Mouse (Mus musculus): ENCODE data around the gene Cyp8b1. TPM values are rescaled to one million over a fixed set of nuclear protein-coding genes. Genes with fewer than 3 reads are reported as not detected.

The Cyp8b1 gene
- polyA plus RNA-seq (2012; rRNA removed), result 0.67 and 0.74 TPM in 2 replicates
- polyA plus RNA-seq (2014; fragmentation: Nextera tagmentation; extraction: Ambion mirVana), result 1.5 and 1.8 TPM in 2 replicates

DNA sequence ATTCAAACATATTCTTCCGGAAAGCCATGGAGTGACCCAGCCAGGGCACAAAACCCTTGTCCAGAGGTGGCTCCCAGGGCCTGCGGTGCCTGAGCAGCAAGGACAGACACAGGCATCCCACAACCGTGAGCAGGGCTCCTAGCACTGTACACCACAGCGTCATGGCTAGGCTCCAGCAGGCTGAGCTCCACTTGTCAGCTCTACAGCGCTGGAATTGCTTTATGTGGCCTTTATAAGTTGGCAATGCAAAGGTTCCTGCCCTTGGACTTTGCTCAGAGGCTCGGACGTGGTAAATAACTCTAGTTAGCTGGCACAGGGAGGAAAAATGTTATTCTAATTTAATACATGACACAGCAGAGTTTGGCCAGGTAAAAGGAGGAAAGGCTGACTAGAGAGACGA, at the start of gene Cyp8b1:
Cyp8b1 (minus strand) TSS at position 204 of the 400 bp plus-strand sequence.
- 60% methylated on average over 8 of the region's 8 CpGs for WGBS (ENCODE audit: insufficient replicate concordance)
- H3K4me2 ChIP-seq (ENCODE audit: low read depth), result no peak within 1 kb of the TSS
- no peaks in the 10 kb centered on the region for H3K36me3 ChIP-seq (replicated peaks; ENCODE audit: control insufficient read depth, insufficient read depth, low read depth)
- H3K4me3 ChIP-seq (ENCODE audit: insufficient read depth in 1 of 2, low read depth in 2 of 2, low read length in 2 of 2), result no peak within 1 kb of the TSS
- TF ChIP-seq CTCF (IDR thresholded peaks at IDR 0.05; ENCODE audit: low read depth) (no peak), EP300 (IDR thresholded peaks at IDR 0.05; ENCODE audit: low read depth) (no peak)
- no peak for DNase-seq (ENCODE audit: low read depth in 3 of 3, low spot score in 3 of 3)
- peaks cover 0 to 6% of the 10 kb centered on the region in 2 experiments; a peak in 1 of 4 replicates for H3K4me1 ChIP-seq (replicated peaks; ENCODE audit: control insufficient read depth in 2 of 2, insufficient read depth in 2 of 2, low read length in 1 of 2)
- no peak within 1 kb of the TSS for H3K9ac ChIP-seq (replicated peaks)
- H3K9me3 ChIP-seq (ENCODE audit: control insufficient read depth, low read length), result no peaks in the 10 kb centered on the region
- no peak within 1 kb of the TSS for H3K27ac ChIP-seq
- no peak for ATAC-seq (ENCODE audit: insufficient read depth)
- H3K27me3 ChIP-seq (ENCODE audit: control insufficient read depth, insufficient read depth, low read length), result no peaks in the 10 kb centered on the region

DNA sequence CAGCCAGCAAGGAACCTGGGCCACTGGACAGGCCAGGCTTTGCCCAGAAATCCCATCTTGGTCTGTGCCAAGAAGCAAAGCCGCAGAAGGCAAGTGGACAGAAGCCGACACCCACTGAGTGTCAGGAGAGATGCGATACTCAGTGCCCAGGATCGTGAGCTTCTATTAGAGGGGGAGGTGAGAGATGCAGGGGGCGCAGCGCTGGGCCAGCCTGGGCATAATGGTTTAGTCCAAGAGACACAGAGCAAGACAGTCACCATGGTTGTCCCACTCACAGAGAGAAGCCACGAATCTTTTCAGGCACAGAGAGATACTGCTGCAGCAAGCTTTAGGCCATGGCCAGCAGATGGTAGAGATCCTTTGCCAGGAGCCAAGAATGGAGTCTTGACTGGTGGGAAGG, 48.8 kb upstream of the Cyp8b1 start:
- no peaks in the 10 kb centered on the region for H3K27me3 ChIP-seq (ENCODE audit: control insufficient read depth, insufficient read depth, low read length)
- H3K4me1 ChIP-seq (replicated peaks; ENCODE audit: control insufficient read depth in 2 of 2, insufficient read depth in 2 of 2, low read length in 1 of 2), result no peaks in the 10 kb centered on the region
- no peak overlapping the region for H3K9ac ChIP-seq (replicated peaks)
- H3K4me2 ChIP-seq (ENCODE audit: low read depth), result no peak overlapping the region
- no peak overlapping the region for H3K27ac ChIP-seq
- TF ChIP-seq CTCF (IDR thresholded peaks at IDR 0.05; ENCODE audit: low read depth) (no peak), EP300 (IDR thresholded peaks at IDR 0.05; ENCODE audit: low read depth) (no peak)
- no peak for ATAC-seq (ENCODE audit: insufficient read depth)
- WGBS (ENCODE audit: insufficient replicate concordance), result 72% methylated on average over 7 of the region's 7 CpGs
- no peaks in the 10 kb centered on the region for H3K9me3 ChIP-seq (ENCODE audit: control insufficient read depth, low read length)
- no peak overlapping the region for H3K4me3 ChIP-seq (ENCODE audit: insufficient read depth in 1 of 2, low read depth in 2 of 2, low read length in 2 of 2)
- no peak for DNase-seq (ENCODE audit: low read depth in 3 of 3, low spot score in 3 of 3)
- no peaks in the 10 kb centered on the region for H3K36me3 ChIP-seq (replicated peaks; ENCODE audit: control insufficient read depth, insufficient read depth, low read depth)

DNA sequence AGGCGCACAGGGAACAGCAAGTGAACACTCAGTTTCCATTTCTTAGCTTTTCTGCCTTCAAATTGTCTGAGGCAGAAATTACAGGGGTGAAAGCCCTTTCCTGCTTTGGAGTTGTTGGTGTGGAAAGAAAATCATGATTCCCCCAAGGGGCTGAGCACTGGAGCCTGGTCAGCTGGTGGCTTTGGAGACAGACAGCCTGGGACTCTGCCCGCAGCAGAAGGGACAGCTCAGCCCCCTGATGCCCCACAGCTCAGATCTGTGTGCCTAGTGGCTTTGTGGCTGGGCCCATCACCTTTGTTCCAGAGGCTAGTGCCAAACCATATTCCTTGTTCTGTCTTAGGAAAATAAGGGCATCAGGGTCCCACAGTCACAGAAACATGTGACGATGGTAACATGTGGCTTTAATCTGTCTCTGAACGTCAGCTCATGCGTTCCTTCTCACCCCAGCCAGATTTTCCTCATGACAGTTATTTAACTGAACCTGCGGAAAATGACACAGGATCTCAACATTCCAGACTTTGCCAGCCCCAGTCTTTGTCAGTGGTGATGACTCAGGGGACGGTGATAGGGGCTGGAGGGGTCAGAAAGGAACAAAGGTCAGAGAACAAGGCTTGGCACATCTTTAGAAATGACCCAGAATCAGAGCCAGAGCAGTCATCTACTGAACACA, 44.0 kb upstream of the Cyp8b1 start:
- Histone ChIP-seq H3K27ac (no peak overlapping the region), H3K9ac (replicated peaks) (no peak overlapping the region), H3K9me3 (ENCODE audit: control insufficient read depth, low read length) (no peaks in the 10 kb centered on the region), H3K4me2 (ENCODE audit: low read depth) (no peak overlapping the region), H3K36me3 (replicated peaks; ENCODE audit: control insufficient read depth, insufficient read depth, low read depth) (no peaks in the 10 kb centered on the region), H3K27me3 (ENCODE audit: control insufficient read depth, insufficient read depth, low read length) (no peaks in the 10 kb centered on the region), H3K4me3 (ENCODE audit: insufficient read depth in 1 of 2, low read depth in 2 of 2, low read length in 2 of 2) (no peak overlapping the region), H3K4me1 (replicated peaks; ENCODE audit: control insufficient read depth in 2 of 2, insufficient read depth in 2 of 2, low read length in 1 of 2) (no peaks in the 10 kb centered on the region)
- WGBS (ENCODE audit: insufficient replicate concordance), result 59% methylated on average over 7 of the region's 7 CpGs
- no peak for ATAC-seq (ENCODE audit: insufficient read depth)
- no peak for TF ChIP-seq EP300 (IDR thresholded peaks at IDR 0.05; ENCODE audit: low read depth)
- no peak for TF ChIP-seq CTCF (IDR thresholded peaks at IDR 0.05; ENCODE audit: low read depth)
- DNase-seq (ENCODE audit: low read depth in 3 of 3, low spot score in 3 of 3), result no peak

DNA sequence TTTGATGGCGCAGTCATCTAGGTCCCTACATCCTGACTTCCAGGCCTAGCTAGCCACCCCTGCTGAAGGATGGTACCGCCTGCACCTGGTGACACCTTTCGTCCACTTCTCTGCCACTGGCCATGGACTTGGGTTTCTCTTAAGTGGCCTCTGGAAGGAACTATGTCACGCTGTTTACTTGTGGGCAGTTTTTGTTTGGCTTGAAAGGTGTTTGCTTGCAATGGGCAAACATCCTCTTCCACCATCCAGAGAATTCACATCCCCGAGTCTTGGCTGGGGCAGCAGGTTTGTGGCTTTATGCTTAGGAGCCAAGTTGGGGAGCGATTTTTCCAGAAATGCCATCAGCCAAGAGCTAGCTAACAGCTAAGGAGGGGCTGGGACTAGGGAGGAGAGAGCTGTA, 36.5 kb upstream of the Cyp8b1 start:
- H3K9me3 ChIP-seq (ENCODE audit: control insufficient read depth, low read length), result no peaks in the 10 kb centered on the region
- H3K4me1 ChIP-seq (replicated peaks; ENCODE audit: control insufficient read depth in 2 of 2, insufficient read depth in 2 of 2, low read length in 1 of 2), result peaks cover 0 to 2% of the 10 kb centered on the region in 2 experiments; a peak in 1 of 4 replicates
- no peaks in the 10 kb centered on the region for H3K36me3 ChIP-seq (replicated peaks; ENCODE audit: control insufficient read depth, insufficient read depth, low read depth)
- H3K4me2 ChIP-seq (ENCODE audit: low read depth), result no peak overlapping the region
- no peak for ATAC-seq (ENCODE audit: insufficient read depth)
- 65% methylated on average over 6 of the region's 6 CpGs for WGBS (ENCODE audit: insufficient replicate concordance)
- H3K9ac ChIP-seq (replicated peaks), result no peak overlapping the region
- TF ChIP-seq CTCF (IDR thresholded peaks at IDR 0.05; ENCODE audit: low read depth), result no peak
- TF ChIP-seq EP300 (IDR thresholded peaks at IDR 0.05; ENCODE audit: low read depth), result no peak
- H3K27me3 ChIP-seq (ENCODE audit: control insufficient read depth, insufficient read depth, low read length), result no peaks in the 10 kb centered on the region
- DNase-seq (ENCODE audit: low read depth in 3 of 3, low spot score in 3 of 3), result no peak
- no peak overlapping the region for H3K27ac ChIP-seq
- H3K4me3 ChIP-seq (ENCODE audit: insufficient read depth in 1 of 2, low read depth in 2 of 2, low read length in 2 of 2), result no peak overlapping the region

DNA sequence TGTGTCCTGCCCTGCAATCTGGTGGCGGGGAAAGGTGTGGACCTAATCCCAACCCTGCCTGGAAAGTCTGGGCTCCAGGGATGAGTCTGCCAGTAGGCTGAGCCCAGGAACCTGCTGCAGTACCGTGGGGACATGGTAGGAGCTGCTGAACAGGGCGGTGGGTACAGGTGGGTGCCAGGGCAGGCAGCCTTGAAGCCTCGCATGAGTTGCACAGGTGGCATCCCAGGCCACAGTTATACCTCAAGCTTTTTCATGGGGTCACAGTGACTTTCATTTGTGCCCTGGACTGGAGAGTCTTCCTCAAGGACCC, 35.0 kb upstream of the Cyp8b1 start:
- ATAC-seq (ENCODE audit: insufficient read depth), result no peak
- 46% methylated on average over 4 of the region's 4 CpGs for WGBS (ENCODE audit: insufficient replicate concordance)
- Histone ChIP-seq H3K9ac (replicated peaks) (no peak overlapping the region), H3K4me1 (replicated peaks; ENCODE audit: control insufficient read depth in 2 of 2, insufficient read depth in 2 of 2, low read length in 1 of 2) (peaks cover 0 to 2% of the 10 kb centered on the region in 2 experiments; a peak in 1 of 4 replicates), H3K9me3 (ENCODE audit: control insufficient read depth, low read length) (no peaks in the 10 kb centered on the region), H3K27ac (no peak overlapping the region), H3K4me2 (ENCODE audit: low read depth) (no peak overlapping the region), H3K4me3 (ENCODE audit: insufficient read depth in 1 of 2, low read depth in 2 of 2, low read length in 2 of 2) (no peak overlapping the region), H3K27me3 (ENCODE audit: control insufficient read depth, insufficient read depth, low read length) (no peaks in the 10 kb centered on the region), H3K36me3 (replicated peaks; ENCODE audit: control insufficient read depth, insufficient read depth, low read depth) (no peaks in the 10 kb centered on the region)
- no peak for DNase-seq (ENCODE audit: low read depth in 3 of 3, low spot score in 3 of 3)
- TF ChIP-seq CTCF (IDR thresholded peaks at IDR 0.05; ENCODE audit: low read depth), result no peak
